Mouse (Mus musculus) left cerebral cortex, postnatal 4 days (tissue): Measurements from ENCODE around the gene Tatdn2. TPM values are rescaled to one million over a fixed set of nuclear protein-coding genes. Genes with fewer than 3 reads are reported as not detected.
"Not testable (repeated sequence)": the region's sequence is repeated elsewhere in the genome, so short reads cannot be mapped to it uniquely, and the experiment has no call there.

Experiments used
- DNase-seq: peaks from one replicate; pipeline ENCODE4 v3.0.0-alpha.2; 2022
- intact Hi-C: fragments of 180-260 bp; cut with DNase I; formaldehyde crosslinking; loops from one replicate; pipeline ENCODE4 v1.15.1; 2025
- total RNA-seq, 2 experiments: library from RNA; stranded (reverse); gene quantifications; 2 replicates each; pipeline ENCODE4 v1.2.3; 2021

Gene Tatdn2
- total RNA-seq, 2 experiments from 2014 or later = 95.0 to 98.1 TPM

- intact Hi-C loops = no loop called here
- DNase-seq = peak; percentile 27
Observed at GRCm38 (mm10) chr6:113697222-113698205, 664 bp downstream of the Tatdn2 start.

DNA sequence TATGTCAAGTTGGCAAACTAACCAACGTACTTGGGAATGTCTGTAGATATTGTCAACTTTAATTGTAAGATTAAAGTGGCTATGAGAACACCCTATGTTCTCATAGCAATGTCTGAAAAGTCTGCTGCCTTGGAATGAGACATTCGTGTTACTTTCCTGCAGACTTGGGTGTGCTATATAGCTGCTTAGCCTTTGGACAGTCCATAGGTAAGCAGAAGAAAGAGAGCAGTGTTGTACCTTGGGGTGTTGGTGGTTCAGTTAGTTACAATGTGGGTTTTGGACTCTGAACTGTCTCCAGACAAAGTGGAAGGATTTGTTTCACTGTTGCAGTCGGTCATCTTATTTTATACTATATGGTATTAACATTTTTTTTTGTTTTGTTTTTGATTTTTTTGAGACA is 15.9 kb downstream of the Tatdn2 start:
- no peak for DNase-seq
- intact Hi-C loops = no loop called here

GRCm38 (mm10) chr6:113713389-113713788 is 16.5 kb downstream of the Tatdn2 start:
- DNase-seq, intact Hi-C loops: not testable (repeated sequence)

DNA sequence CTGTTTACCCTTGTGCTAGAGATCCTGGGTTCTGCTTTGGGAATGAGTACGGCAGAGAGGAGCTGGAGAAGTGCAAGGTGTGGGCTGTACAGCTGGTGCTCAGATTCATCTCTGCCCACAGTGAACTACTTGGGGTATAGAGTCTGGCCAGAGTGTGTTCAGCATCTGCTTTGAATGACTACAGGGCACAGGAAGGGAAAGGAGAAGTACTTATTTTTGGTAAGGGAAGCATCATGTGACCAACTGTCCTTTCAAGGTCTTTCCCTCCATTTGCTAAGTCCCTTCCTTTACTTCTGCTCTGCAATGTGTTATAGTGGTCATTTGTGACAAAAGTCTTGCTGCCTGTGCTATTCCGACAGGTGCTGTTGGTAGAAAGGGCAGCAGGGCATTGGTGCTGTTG is 17.4 kb downstream of the Tatdn2 start:
- no peak for DNase-seq
- intact Hi-C loops = no loop called here

DNA sequence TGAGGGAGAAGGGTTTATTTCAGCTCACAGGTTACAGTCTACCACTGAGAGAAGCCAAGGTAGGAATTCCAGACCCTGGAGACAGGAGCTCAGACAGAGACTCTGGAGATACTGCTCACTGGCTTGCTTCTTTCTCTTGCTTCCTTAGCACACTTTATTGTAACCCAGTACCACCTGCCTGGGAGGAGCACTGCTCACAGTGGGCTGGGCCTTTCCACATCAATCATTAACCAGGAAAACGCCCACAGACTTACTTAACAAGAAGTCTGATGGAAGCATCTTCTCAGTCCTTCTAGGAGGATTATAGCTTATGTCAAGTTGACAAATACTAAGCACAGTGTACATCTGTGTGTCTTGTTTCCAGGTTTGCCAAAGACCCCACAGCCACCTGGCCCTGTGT is 17.9 kb downstream of the Tatdn2 start:
- DNase-seq = no peak
- intact Hi-C loops = no loop called here

GRCm38 (mm10) chr6:113717541-113717940 is 20.7 kb downstream of the Tatdn2 start:
- intact Hi-C loops = no loop called here
- no peak for DNase-seq

DNA sequence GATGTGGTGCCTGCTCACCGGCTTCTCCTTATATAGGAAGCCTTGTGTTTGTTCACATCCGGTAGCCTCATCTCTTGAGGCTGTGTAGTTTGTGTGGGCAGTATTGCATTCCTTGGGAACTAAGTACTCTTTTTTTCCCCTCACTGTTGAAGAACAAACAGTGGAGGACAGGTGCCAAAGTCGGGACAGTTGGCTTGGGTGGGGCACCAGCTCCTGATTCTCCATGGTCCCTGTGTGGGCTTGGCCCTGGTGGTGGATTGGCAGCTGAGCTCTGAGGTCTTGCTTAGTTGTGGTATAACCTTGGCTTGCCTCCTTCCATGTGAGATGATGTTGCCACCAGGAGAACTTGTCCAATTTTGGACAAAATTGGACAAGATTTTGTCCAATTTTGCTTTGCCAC is 23.0 kb downstream of the Tatdn2 start, which contains the start of gene Ghrl:
Gene Ghrl (minus strand): TSS at position 3 of the 400 bp plus-strand sequence.
- intact Hi-C loops = no loop called here

DNA sequence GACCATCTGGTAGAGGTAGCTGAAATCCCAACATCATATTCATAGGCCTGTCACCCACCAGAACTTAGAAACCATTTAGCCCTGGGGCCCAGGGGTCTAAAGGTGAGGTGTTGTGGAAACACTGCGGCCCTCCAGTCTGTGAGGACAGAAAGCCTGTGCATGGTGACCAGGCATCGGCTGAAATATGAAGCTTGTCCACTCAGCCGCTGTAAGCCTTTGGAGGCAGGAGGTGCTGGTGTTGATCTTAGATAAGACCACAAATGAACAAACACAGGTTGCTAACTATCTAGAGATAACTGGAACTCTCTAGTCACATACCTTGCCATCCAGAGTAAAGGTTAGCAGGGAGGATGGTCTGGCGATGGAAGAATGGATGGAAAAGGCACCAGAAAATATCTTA is 24.2 kb downstream of the Tatdn2 start:
- intact Hi-C loops = no loop called here
- DNase-seq = no peak

More for the DNA sequence above, 23.0 kb downstream of the Tatdn2 start, which contains the start of gene Ghrl:
- no peak for DNase-seq

DNA sequence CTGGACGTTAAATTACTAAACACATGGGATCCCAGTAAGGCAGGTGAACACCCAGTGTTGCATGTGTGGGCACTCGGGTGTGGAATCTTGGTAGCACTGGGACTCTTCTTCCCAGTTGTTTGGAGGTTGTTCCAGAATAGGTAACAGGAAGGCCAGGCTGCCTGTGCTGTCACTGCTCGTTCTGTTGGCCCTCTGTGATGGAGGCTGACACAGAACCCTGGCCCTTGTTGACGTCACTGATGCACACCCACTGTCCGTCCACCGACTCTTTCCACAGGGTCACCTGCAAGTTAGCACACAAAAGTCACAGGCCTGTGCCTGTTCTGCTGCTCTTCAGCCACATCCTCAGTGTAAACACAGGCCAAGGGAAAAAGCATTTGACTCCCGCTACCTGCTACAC is 31.3 kb downstream of the Tatdn2 start:
- intact Hi-C loops = no loop called here

GRCm38 (mm10) chr6:113731296-113731695 is 34.4 kb downstream of the Tatdn2 start:
- DNase-seq = no peak

More for the DNA sequence above, 31.3 kb downstream of the Tatdn2 start:
- no peak for DNase-seq

GRCm38 (mm10) chr6:113737318-113738046 is 40.6 kb downstream of the Tatdn2 start:
- intact Hi-C loops = no loop called here
- no peak for DNase-seq

More at GRCm38 (mm10) chr6:113731296-113731695, 34.4 kb downstream of the Tatdn2 start:
- intact Hi-C loops = no loop called here

- DNase-seq = peak; percentile 84
- intact Hi-C loops = no loop called here
Observed at GRCm38 (mm10) chr6:113740236-113741217, 43.7 kb downstream of the Tatdn2 start, which contains the start of gene Sec13. Gene Sec13 (minus strand): TSS chr6:113740743.

DNA sequence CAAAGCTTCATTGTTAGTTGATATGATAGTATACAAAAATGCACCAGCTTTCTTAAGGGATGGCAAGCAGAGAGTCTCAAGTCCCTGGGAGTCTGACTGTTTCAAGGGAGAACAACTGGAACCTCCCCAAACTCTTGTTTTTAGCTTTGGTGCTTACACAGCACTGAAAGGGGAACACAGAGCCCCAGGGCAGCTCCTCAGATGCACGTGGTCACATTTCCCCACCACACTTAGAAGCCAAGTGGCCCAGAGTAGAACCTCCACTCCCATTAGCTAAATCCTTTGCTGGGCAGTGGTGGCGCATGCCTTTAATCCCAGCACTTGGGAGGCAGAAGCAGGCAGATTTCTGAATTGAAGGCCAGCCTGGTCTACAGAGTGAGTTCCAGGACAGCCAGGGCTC is 44.6 kb downstream of the Tatdn2 start:
- DNase-seq = no peak
- intact Hi-C loops = no loop called here

GRCm38 (mm10) chr6:113742321-113742720 is 45.5 kb downstream of the Tatdn2 start:
- intact Hi-C loops = no loop called here
- DNase-seq = no peak

DNA sequence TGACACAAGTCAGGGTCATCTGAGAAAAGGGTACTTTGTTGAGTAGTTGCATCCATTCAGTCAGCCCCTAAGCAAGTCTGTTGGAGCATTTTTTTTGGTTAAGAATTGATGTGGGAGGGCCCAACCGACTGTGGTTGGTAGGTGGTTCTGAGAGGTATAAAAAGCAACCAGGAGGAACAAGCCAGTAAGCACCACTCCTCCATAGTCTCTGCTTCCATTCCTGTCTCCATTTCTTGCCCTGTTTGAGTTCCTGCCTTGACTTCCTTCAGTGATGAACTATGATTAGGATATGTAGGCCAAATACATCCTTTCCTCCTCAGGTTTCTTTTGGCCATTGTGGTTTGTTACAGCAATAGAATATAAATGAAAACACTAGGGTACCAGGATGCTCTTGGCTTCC is 46.3 kb downstream of the Tatdn2 start:
- intact Hi-C loops = no loop called here
- no peak for DNase-seq

DNA sequence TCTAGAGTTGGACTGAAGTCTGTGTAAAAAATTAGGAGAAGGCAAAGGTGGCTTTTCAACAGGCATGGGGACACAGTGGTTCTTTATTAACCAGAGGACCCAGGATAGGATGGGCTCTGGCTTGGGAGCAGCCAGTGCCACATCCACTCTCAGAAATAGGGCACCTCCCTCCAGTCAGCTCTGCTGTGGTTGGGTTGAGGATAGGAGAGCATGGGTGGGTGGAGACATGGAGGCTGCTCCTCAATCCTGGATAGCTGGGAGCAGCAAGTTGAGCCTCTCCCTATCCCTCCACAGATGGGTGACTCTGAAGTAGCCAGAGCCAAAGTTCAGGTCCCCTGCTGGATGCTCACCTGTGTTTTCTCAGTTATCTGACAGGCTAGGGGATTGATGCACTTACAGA is 48.3 kb downstream of the Tatdn2 start:
- intact Hi-C loops = no loop called here
- DNase-seq = no peak

- no peak for DNase-seq
- intact Hi-C loops = no loop called here
Observed at GRCm38 (mm10) chr6:113747284-113747683, 50.4 kb downstream of the Tatdn2 start.

GRCm38 (mm10) chr6:113748351-113748750 is 51.5 kb downstream of the Tatdn2 start:
- DNase-seq = no peak
- intact Hi-C loops = no loop called here

DNA sequence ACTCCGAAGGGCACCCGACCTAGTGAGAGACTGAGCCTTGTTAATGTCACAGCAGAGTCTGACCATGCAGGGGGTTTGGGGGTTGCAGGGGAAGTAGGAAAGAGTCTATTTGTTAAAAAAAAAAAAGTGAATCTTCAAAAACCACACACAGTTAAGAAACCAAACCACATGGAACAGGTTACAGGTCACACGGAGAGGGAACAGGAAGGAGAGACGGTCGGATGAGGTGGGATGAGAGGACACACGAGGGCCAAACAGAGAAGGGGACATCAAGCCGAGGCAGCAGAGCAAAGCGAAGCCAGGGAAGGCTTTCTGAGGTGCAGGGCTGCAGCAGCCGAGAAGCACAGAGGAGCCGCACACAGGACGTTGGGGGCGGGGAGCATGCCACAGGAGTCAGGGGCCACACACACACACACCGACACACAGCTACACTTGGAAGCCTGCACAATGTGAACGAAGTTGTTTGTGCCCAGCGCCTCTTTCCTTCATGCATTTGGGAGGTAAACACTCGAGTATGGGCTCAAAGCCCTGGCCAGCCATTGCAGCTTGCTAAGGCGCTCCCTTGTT is 52.4 kb downstream of the Tatdn2 start:
- no peak for DNase-seq
- intact Hi-C loops = no loop called here
